Mouse (Mus musculus) forebrain, embryonic 14.5 days (tissue): ENCODE results near the gene Tcirg1. TPM values are rescaled to one million over a fixed set of nuclear protein-coding genes. Genes with fewer than 3 reads are reported as not detected.

Experiments used
- ATAC-seq: fragments of 200-750 bp; cut with Nextera tagmentation; 2 replicates; pipeline ENCODE4 v1.8.0; 2017; ENCODE audit warnings: mild to moderate bottlenecking, moderate library complexity
- DNase-seq: peaks from one replicate; pipeline ENCODE4 v3.0.0-alpha.2; 2015; ENCODE audit warnings: low spot score
- H3K27ac ChIP-seq: fragments of 300-500 bp; sonication (generic); 2 replicates; pipeline ENCODE4 v1.5.1; 2014; ENCODE audit warnings: low read depth, mild to moderate bottlenecking, control low read depth, low read length, moderate library complexity
- H3K27me3 ChIP-seq: fragments of 300-500 bp; sonication (generic); replicated peaks from 2 replicates; pipeline ENCODE4 v1.6.1; 2014; ENCODE audit warnings: low read length, control low read depth, mixed read lengths; ENCODE audit not compliant: control insufficient read depth, insufficient read depth
- H3K36me3 ChIP-seq: fragments of 300-500 bp; sonication (generic); 2 replicates; pipeline ENCODE4 v1.6.1; 2014; ENCODE audit warnings: low read length, control low read depth; ENCODE audit not compliant: control insufficient read depth, insufficient read depth
- H3K4me1 ChIP-seq: fragments of 300-500 bp; sonication (generic); 2 replicates; pipeline ENCODE4 v1.6.1; 2014; ENCODE audit warnings: antibody characterized with exemption, low read length, control low read depth; ENCODE audit not compliant: control insufficient read depth, insufficient read depth
- H3K4me2 ChIP-seq: fragments of 300-500 bp; sonication (generic); 2 replicates; pipeline ENCODE4 v1.6.1; 2014; ENCODE audit warnings: mild to moderate bottlenecking, control low read depth, low read length
- H3K4me3 ChIP-seq: fragments of 300-500 bp; sonication (generic); 2 replicates; pipeline ENCODE4 v1.5.1; 2014; ENCODE audit warnings: low read depth, low read length, control low read depth
- H3K9ac ChIP-seq: fragments of 300-500 bp; sonication (generic); 2 replicates; pipeline ENCODE4 v1.6.1; 2014; ENCODE audit warnings: mild to moderate bottlenecking, low read length, control low read depth, moderate library complexity
- H3K9me3 ChIP-seq: fragments of 300-500 bp; sonication (generic); replicated peaks from 2 replicates; pipeline ENCODE4 v1.6.1; 2016; ENCODE audit warnings: low read length, control low read depth, mixed read lengths; ENCODE audit not compliant: control insufficient read depth
- WGBS: fragments of 180-500 bp; shearing (Covaris S2); extraction: QIAGEN DNeasy Blood & Tissue Kit; methylation state at CpG from one replicate; pipeline ENCODE4 v1.1.7; 2014; 5-methylcytosine and 5-hydroxymethylcytosine counted together
- polyA plus RNA-seq: library from polyadenylated mRNA; unstranded; fragments of >200 nt; fragmentation: Nextera tagmentation; extraction: Ambion mirVana; gene quantifications from 2 replicates; pipeline ENCODE4 v1.2.1, GENCODE M21; 2014

Tcirg1 gene
- polyA plus RNA-seq, 1 experiment from 2014 or later, result 5.8 TPM

GRCm38 (mm10) chr19:3906326-3906725 is 607 bp downstream of the Tcirg1 start:
- Histone ChIP-seq H3K9ac (peak overlapping the region; percentile 62), H3K4me1 (peaks cover 6% of the 10 kb centered on the region; the same call in 1 of the 2 replicates), H3K27me3 (no peaks in the 10 kb centered on the region), H3K9me3 (no peaks in the 10 kb centered on the region), H3K36me3 (peaks cover 26% of the 10 kb centered on the region), H3K27ac (no peak overlapping the region), H3K4me3 (peak overlapping the region; percentile 35), H3K4me2 (peak overlapping the region; percentile 66)
- no peak for DNase-seq
- ATAC-seq, result no peak
- WGBS, result 44% methylated on average over 10 of the region's 10 CpGs

- no peaks in the 10 kb centered on the region for H3K9me3 ChIP-seq
- H3K9ac ChIP-seq, result no peak overlapping the region
- no peak overlapping the region for H3K4me3 ChIP-seq
- WGBS, result 64% methylated on average over 6 of the region's 6 CpGs
- DNase-seq, result no peak
- H3K4me2 ChIP-seq, result peak overlapping the region; percentile 66; the same call in 1 of the 2 replicates
- peaks cover 6% of the 10 kb centered on the region; the same call in 1 of the 2 replicates for H3K4me1 ChIP-seq
- H3K27me3 ChIP-seq, result no peaks in the 10 kb centered on the region
- no peak overlapping the region for H3K27ac ChIP-seq
- ATAC-seq, result no peak
- H3K36me3 ChIP-seq, result peaks cover 25% of the 10 kb centered on the region
Measured at GRCm38 (mm10) chr19:3905261-3905969, 1.5 kb downstream of the Tcirg1 start.

DNA sequence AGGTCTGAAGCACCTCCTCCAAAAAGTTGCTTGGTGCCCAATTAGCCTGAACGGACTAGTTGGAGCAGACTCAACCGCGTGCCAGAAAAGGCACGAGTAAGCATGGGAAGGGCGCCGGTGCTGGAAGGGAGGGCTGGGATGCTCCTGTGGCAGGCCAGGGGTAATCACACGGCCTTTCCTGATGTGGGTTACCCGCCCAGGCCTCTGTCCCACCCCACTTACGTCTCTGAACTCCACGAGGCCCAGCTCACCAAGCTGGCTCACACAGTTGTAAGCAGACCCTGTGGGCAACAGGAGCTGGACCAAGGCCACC is 2.6 kb downstream of the Tcirg1 start:
- DNase-seq (no peak), ATAC-seq (no peak)
- no peaks in the 10 kb centered on the region for H3K27me3 ChIP-seq
- 69% methylated on average over 10 of the region's 10 CpGs for WGBS
- peaks cover 6% of the 10 kb centered on the region; the same call in 1 of the 2 replicates for H3K4me1 ChIP-seq
- H3K9me3 ChIP-seq, result no peaks in the 10 kb centered on the region
- H3K4me3 ChIP-seq, result no peak overlapping the region
- no peak overlapping the region for H3K27ac ChIP-seq
- no peak overlapping the region for H3K4me2 ChIP-seq
- peaks cover 14% of the 10 kb centered on the region for H3K36me3 ChIP-seq
- no peak overlapping the region for H3K9ac ChIP-seq

DNA sequence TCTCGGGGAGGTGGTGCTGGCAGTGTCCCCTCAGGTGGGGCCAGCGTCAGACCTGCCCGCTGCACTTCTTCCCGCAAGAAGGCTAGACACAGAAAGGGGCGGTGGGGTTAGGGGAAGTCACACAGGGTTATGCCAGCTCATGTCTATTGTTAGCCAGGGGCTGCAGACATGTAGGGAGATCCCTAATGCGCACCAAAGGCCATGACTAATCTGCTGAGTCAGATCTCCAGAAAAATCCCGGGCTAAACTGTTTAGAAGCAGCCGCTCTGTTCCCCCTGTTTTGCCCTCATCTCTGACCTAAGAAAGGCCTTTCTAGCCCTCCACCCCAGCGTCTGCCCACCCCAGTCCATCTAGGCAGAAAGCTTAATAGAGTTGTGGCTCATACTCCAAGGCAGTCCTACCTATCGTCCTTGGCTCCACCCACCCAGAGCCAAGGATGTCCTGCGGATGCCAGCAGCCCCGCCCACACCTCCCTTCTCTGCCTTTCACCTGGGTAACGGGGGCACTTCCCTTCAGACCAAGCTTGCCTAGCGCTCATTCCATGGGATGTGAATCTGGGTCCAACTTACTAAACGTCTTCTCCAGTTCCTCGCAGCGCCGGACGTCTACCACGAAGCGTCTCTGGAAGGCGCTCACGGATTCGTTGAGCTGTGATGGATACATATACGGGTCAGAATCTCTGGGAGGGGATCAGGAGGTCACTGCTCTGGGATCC is 3.1 kb downstream of the Tcirg1 start:
- 66% methylated on average over 25 of the region's 25 CpGs for WGBS

GRCm38 (mm10) chr19:3902966-3903365 is 4.0 kb downstream of the Tcirg1 start:
- 82% methylated on average over 12 of the region's 12 CpGs for WGBS

More for the DNA sequence above, 3.1 kb downstream of the Tcirg1 start:
- H3K4me2 ChIP-seq, result no peak overlapping the region
- peaks cover 6% of the 10 kb centered on the region; the same call in 1 of the 2 replicates for H3K4me1 ChIP-seq
- no peak overlapping the region for H3K4me3 ChIP-seq
- H3K36me3 ChIP-seq, result peaks cover 9% of the 10 kb centered on the region
- no peaks in the 10 kb centered on the region for H3K9me3 ChIP-seq
- ATAC-seq (no peak), DNase-seq (no peak)
- H3K27me3 ChIP-seq, result no peaks in the 10 kb centered on the region
- no peak overlapping the region for H3K9ac ChIP-seq
- H3K27ac ChIP-seq, result no peak overlapping the region

GRCm38 (mm10) chr19:3899618-3900017 is 7.3 kb downstream of the Tcirg1 start:
- no peak for DNase-seq

More at GRCm38 (mm10) chr19:3902966-3903365, 4.0 kb downstream of the Tcirg1 start:
- Histone ChIP-seq H3K4me2 (no peak overlapping the region), H3K27me3 (no peaks in the 10 kb centered on the region), H3K27ac (no peak overlapping the region), H3K9ac (no peak overlapping the region), H3K36me3 (peaks cover under 1% of the 10 kb centered on the region; the same call in 1 of the 2 replicates), H3K4me1 (peaks cover 6% of the 10 kb centered on the region; the same call in 1 of the 2 replicates), H3K9me3 (no peaks in the 10 kb centered on the region), H3K4me3 (no peak overlapping the region)
- ATAC-seq (no peak), DNase-seq (no peak)

DNA sequence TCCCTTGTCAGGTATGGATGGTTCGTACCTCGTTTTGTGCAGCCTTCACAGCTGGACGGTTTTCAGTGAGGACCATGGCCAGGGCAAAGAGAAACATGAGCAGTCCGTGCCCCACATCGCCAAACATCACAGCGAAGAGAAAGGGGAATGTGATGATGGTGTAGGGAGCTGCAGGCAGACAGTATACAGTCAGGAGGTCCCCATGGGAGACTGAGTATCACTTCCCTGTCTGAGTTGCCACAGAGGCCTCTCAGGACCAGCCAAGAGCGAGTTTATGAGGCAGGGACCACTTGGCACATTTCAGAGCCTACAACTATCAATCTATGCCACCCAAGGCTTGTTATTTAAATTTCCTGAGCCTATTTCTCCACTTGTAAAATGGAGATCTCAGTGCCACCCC is 8.0 kb downstream of the Tcirg1 start:
- Histone ChIP-seq H3K4me2 (no peak overlapping the region), H3K27ac (no peak overlapping the region), H3K9ac (no peak overlapping the region), H3K27me3 (no peaks in the 10 kb centered on the region), H3K4me3 (no peak overlapping the region), H3K4me1 (no peaks in the 10 kb centered on the region), H3K9me3 (no peaks in the 10 kb centered on the region), H3K36me3 (peaks cover 25% of the 10 kb centered on the region)
- ATAC-seq (no peak), DNase-seq (no peak)
- 79% methylated on average over 7 of the region's 7 CpGs for WGBS

More at GRCm38 (mm10) chr19:3899618-3900017, 7.3 kb downstream of the Tcirg1 start:
- no peak overlapping the region for H3K27ac ChIP-seq
- ATAC-seq, result no peak
- H3K4me1 ChIP-seq, result no peaks in the 10 kb centered on the region
- no peaks in the 10 kb centered on the region for H3K27me3 ChIP-seq
- no peak overlapping the region for H3K4me2 ChIP-seq
- WGBS, result 90% methylated on average over 4 of the region's 4 CpGs
- H3K9me3 ChIP-seq, result no peaks in the 10 kb centered on the region
- no peak overlapping the region for H3K4me3 ChIP-seq
- H3K9ac ChIP-seq, result no peak overlapping the region
- H3K36me3 ChIP-seq, result peaks cover 18% of the 10 kb centered on the region; the same call in 1 of the 2 replicates

GRCm38 (mm10) chr19:3897557-3897956 is 9.4 kb downstream of the Tcirg1 start:
- Histone ChIP-seq H3K27ac (no peak overlapping the region), H3K27me3 (no peaks in the 10 kb centered on the region), H3K9ac (no peak overlapping the region), H3K4me3 (no peak overlapping the region), H3K36me3 (peaks cover 39% of the 10 kb centered on the region), H3K4me2 (no peak overlapping the region), H3K9me3 (no peaks in the 10 kb centered on the region), H3K4me1 (no peaks in the 10 kb centered on the region)
- 92% methylated on average over 5 of the region's 5 CpGs for WGBS
- ATAC-seq (no peak), DNase-seq (no peak)

GRCm38 (mm10) chr19:3896208-3896607 is 10.7 kb downstream of the Tcirg1 start:
- 95% methylated on average over 10 of the region's 10 CpGs for WGBS
- H3K27me3 ChIP-seq, result no peaks in the 10 kb centered on the region
- ATAC-seq, result no peak
- no peak overlapping the region for H3K9ac ChIP-seq
- H3K36me3 ChIP-seq, result peaks cover 52% of the 10 kb centered on the region
- no peak overlapping the region for H3K27ac ChIP-seq
- H3K4me1 ChIP-seq, result no peaks in the 10 kb centered on the region
- no peak for DNase-seq
- H3K4me2 ChIP-seq, result no peak overlapping the region
- no peak overlapping the region for H3K4me3 ChIP-seq
- no peaks in the 10 kb centered on the region for H3K9me3 ChIP-seq
